Mouse (Mus musculus): ENCODE results near the gene Fancg.

- TF ChIP-seq GATA1 (IDR thresholded peaks at IDR 0.05; ENCODE audit: low read depth, low read length) (no peak), ZC3H11A (IDR thresholded peaks at IDR 0.05; ENCODE audit: low read depth, low read length) (no peak), CTCF (IDR thresholded peaks at IDR 0.05 in 2 of 3, conservative IDR thresholded peaks at IDR 0.05 in 1 of 3; ENCODE audit: control insufficient read depth in 1 of 3, insufficient read depth in 1 of 3, low read depth in 2 of 3, low read length in 3 of 3, poor library complexity in 1 of 3, severe bottlenecking in 1 of 3) (no peak), USF1 (IDR thresholded peaks at IDR 0.05; ENCODE audit: low read depth, low read length) (no peak), ELF1 (IDR thresholded peaks at IDR 0.05; ENCODE audit: low read depth, low read length) (no peak), POLR2A (IDR thresholded peaks at IDR 0.05; ENCODE audit: control insufficient read depth in 1 of 2, insufficient read depth in 1 of 2, low read depth in 1 of 2, low read length in 2 of 2, poor library complexity in 1 of 2) (no peak), UBTF (IDR thresholded peaks at IDR 0.05; ENCODE audit: borderline replicate concordance, insufficient read depth, low read depth, low read length) (no peak), EP300 (IDR thresholded peaks at IDR 0.05; ENCODE audit: low read depth in 1 of 2, low read length in 2 of 2) (no peak), RAD21 (IDR thresholded peaks at IDR 0.05; ENCODE audit: low read depth, low read length) (no peak), MYC (IDR thresholded peaks at IDR 0.05; ENCODE audit: low read depth, low read length) (no peak), TBP (IDR thresholded peaks at IDR 0.05; ENCODE audit: low read depth, low read length) (no peak), MEF2A (IDR thresholded peaks at IDR 0.05; ENCODE audit: extremely low read depth, insufficient replicate concordance, low read depth, low read length, poor library complexity, severe bottlenecking) (no peak), GABPA (IDR thresholded peaks at IDR 0.05; ENCODE audit: low read depth, low read length) (no peak)
Observed at GRCm38 (mm10) chr4:43059697-43060096, 49.4 kb upstream of the Fancg start.
